ENCODE assay signal across 10 mouse cellular contexts in the genomic region with DNA sequence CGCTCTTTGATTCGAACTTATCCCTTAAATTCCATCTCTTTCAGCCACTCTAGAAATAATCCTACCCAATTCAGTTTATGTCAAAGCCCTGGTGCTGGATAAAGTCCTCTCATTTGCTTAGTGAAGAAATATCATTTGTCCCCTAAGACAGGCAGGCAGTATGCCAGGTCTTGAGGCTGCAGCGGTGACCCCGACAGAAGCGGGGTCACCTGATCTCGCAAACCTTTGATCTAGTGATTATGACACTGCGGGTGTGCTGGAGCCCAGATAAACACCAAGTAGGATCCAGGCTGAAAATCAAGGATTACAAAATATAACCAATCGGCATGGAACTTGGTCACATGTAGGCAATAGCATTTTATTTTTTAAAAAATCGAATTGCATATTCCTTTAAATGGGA. TPM values are rescaled to one million over a fixed set of nuclear protein-coding genes. Genes with fewer than 3 reads are reported as not detected.
A peak's percentile ranks its signal among the peaks of the same experiment; 100 is the strongest.
DNase-seq lines count a peak whose midpoint lies in the region; ATAC-seq and TF ChIP-seq lines count a peak whose summit lies in the region.
"Had no signal": no experiment of that assay in that cellular context is flagged by ENCODE, and none has a peak within 500 bp of the region (broad histone marks: within the 10 kb centered on the region; RNA-seq: fewer than 3 reads in every experiment).

No protein-coding gene starts in this region.

- ATAC-seq in forebrain, embryonic 15.5 days (replicated peaks): no peak
- ATAC-seq in stomach, embryonic 14.5 days (ENCODE audit: insufficient number of reproducible peaks, insufficient read depth, low FRiP score, low read depth): no peak
- ATAC-seq in stomach, postnatal 0 days (ENCODE audit: low FRiP score, low TSS enrichment): no peak
- no peak for ATAC-seq in limb, embryonic 13.5 days (ENCODE audit: low FRiP score, low read depth)
- ATAC-seq: hindbrain, embryonic 16.5 days had no signal

- peak overlapping the region; percentile 36 for H3K4me3 ChIP-seq in forebrain, embryonic 10.5 days
- H3K4me3 ChIP-seq in forebrain, embryonic 15.5 days: no peak overlapping the region
- H3K4me3 ChIP-seq in stomach, embryonic 14.5 days (ENCODE audit: low read depth, low read length): no peak overlapping the region
- H3K4me3 ChIP-seq in stomach, postnatal 0 days (ENCODE audit: low read depth, low read length): no peak overlapping the region
- H3K4me3 ChIP-seq in limb, embryonic 13.5 days: no peak overlapping the region
- no peak overlapping the region for H3K4me3 ChIP-seq in layer of hippocampus, adult 2 months

- no peak for TF ChIP-seq CTCF in stomach, postnatal 0 days (IDR thresholded peaks at IDR 0.05; ENCODE audit: low read depth)
- TF ChIP-seq CTCF in layer of hippocampus, adult 2 months (conservative IDR thresholded peaks at IDR 0.05): no peak

- H3K9ac ChIP-seq in forebrain, embryonic 15.5 days (replicated peaks): no peak overlapping the region
- H3K9ac ChIP-seq in stomach, embryonic 14.5 days (replicated peaks; ENCODE audit: low read depth, low read length): no peak overlapping the region
- H3K9ac ChIP-seq in stomach, postnatal 0 days (ENCODE audit: low read length): no peak overlapping the region
- H3K9ac ChIP-seq in limb, embryonic 13.5 days: no peak overlapping the region

- H3K4me2 ChIP-seq in forebrain, embryonic 15.5 days (replicated peaks): no peak overlapping the region
- peak overlapping the region; percentile 23; the same call in 1 of the 2 replicates for H3K4me2 ChIP-seq in stomach, embryonic 14.5 days (replicated peaks; ENCODE audit: low read depth, low read length)
- H3K4me2 ChIP-seq in stomach, postnatal 0 days (replicated peaks; ENCODE audit: low read depth): no peak overlapping the region
- H3K4me2 ChIP-seq in limb, embryonic 13.5 days (replicated peaks): peak overlapping the region; percentile 57; the same call in 1 of the 2 replicates

- peaks cover 25% of the 10 kb centered on the region for H3K4me1 ChIP-seq in forebrain, embryonic 10.5 days
- H3K4me1 ChIP-seq in forebrain, embryonic 15.5 days: peaks cover 19% of the 10 kb centered on the region
- H3K4me1 ChIP-seq in stomach, embryonic 14.5 days (ENCODE audit: control insufficient read depth, insufficient read depth, low read length): no peaks in the 10 kb centered on the region
- 0 out of 2 replicates have a peak, but pooled peaks cover 2% of the 10 kb centered on the region for H3K4me1 ChIP-seq in stomach, postnatal 0 days (replicated peaks; ENCODE audit: control insufficient read depth, insufficient read depth)
- H3K4me1 ChIP-seq in limb, embryonic 13.5 days: peaks cover 23% of the 10 kb centered on the region

- TF ChIP-seq EP300 in stomach, postnatal 0 days (optimal IDR thresholded peaks at IDR 0.05): no peak

- no peak for DNase-seq in forebrain, embryonic 10.5 days (ENCODE audit: extremely low spot score, low spot score)
- DNase-seq in stomach, postnatal 0 days (ENCODE audit: low spot score): no peak
- no peak for DNase-seq in layer of hippocampus, adult 2 months (ENCODE audit: low spot score in 2 of 2)
- no peak for DNase-seq in right cerebral cortex, adult 18-20 months
- DNase-seq in frontal cortex, postnatal 10 days (ENCODE audit: low spot score in 2 of 2): no peak
- DNase-seq: cerebellum, adult 8-10 months had no signal

- 14% methylated on average over 9 of the region's 9 CpGs for WGBS in forebrain, embryonic 10.5 days
- 12% methylated on average over 9 of the region's 9 CpGs for whole genome bisulfite sequencing in forebrain, embryonic 15.5 days
- whole genome bisulfite sequencing in stomach, embryonic 14.5 days: 14% methylated on average over 9 of the region's 9 CpGs
- 16% methylated on average over 9 of the region's 9 CpGs for WGBS in stomach, postnatal 0 days
- WGBS in limb, embryonic 13.5 days: 15% methylated on average over 9 of the region's 9 CpGs

- H3K27ac ChIP-seq in forebrain, embryonic 10.5 days: no peak overlapping the region
- H3K27ac ChIP-seq in forebrain, embryonic 15.5 days (replicated peaks): no peak overlapping the region
- no peak overlapping the region for H3K27ac ChIP-seq in stomach, embryonic 14.5 days (ENCODE audit: low read length)
- no peak overlapping the region for H3K27ac ChIP-seq in stomach, postnatal 0 days (replicated peaks)
- H3K27ac ChIP-seq in limb, embryonic 13.5 days: no peak overlapping the region
- no peak overlapping the region for H3K27ac ChIP-seq in layer of hippocampus, adult 2 months

- H3K36me3 ChIP-seq in forebrain, embryonic 10.5 days (replicated peaks): no peaks in the 10 kb centered on the region
- H3K36me3 ChIP-seq in forebrain, embryonic 15.5 days: no peaks in the 10 kb centered on the region
- H3K36me3 ChIP-seq in stomach, embryonic 14.5 days (ENCODE audit: control insufficient read depth, insufficient read depth, low read length): no peaks in the 10 kb centered on the region
- H3K36me3 ChIP-seq in stomach, postnatal 0 days (ENCODE audit: control insufficient read depth, insufficient read depth, low read length): no peaks in the 10 kb centered on the region
- no peaks in the 10 kb centered on the region for H3K36me3 ChIP-seq in limb, embryonic 13.5 days

- peaks cover 29% of the 10 kb centered on the region for H3K27me3 ChIP-seq in forebrain, embryonic 10.5 days (ENCODE audit: poor library complexity, severe bottlenecking)
- no peaks in the 10 kb centered on the region for H3K27me3 ChIP-seq in forebrain, embryonic 15.5 days
- H3K27me3 ChIP-seq in stomach, embryonic 14.5 days (ENCODE audit: control insufficient read depth, insufficient read depth, low read length): no peaks in the 10 kb centered on the region
- no peaks in the 10 kb centered on the region for H3K27me3 ChIP-seq in stomach, postnatal 0 days (ENCODE audit: control insufficient read depth, insufficient read depth, low read length)
- peaks cover 10% of the 10 kb centered on the region; the same call in 1 of the 2 replicates for H3K27me3 ChIP-seq in limb, embryonic 13.5 days

- H3K9me3 ChIP-seq in forebrain, embryonic 10.5 days: peaks cover 6% of the 10 kb centered on the region; the same call in 1 of the 2 replicates
- H3K9me3 ChIP-seq in forebrain, embryonic 15.5 days: no peaks in the 10 kb centered on the region
- no peaks in the 10 kb centered on the region for H3K9me3 ChIP-seq in stomach, embryonic 14.5 days (ENCODE audit: control insufficient read depth, low read depth, low read length)
- no peaks in the 10 kb centered on the region for H3K9me3 ChIP-seq in stomach, postnatal 0 days (ENCODE audit: control insufficient read depth, low read length)
- H3K9me3 ChIP-seq in limb, embryonic 13.5 days: no peaks in the 10 kb centered on the region

RNA-seq across cellular contexts. Expression of a gene that starts 46.6 kb away (rescaled TPM):
- 28.2 and 30.6 TPM in 2 replicates for polyA plus RNA-seq in forebrain, embryonic 10.5 days (2016; fragmentation: Nextera tagmentation; extraction: Ambion mirVana)
- 27.3 and 28.8 TPM in 2 replicates for polyA plus RNA-seq in forebrain, embryonic 15.5 days (2015; fragmentation: Nextera tagmentation; extraction: Ambion mirVana)
- 22.8 and 26.5 TPM in 2 replicates for polyA plus RNA-seq in stomach, embryonic 14.5 days (2014; fragmentation: Nextera tagmentation; extraction: Ambion mirVana)
- polyA plus RNA-seq in stomach, postnatal 0 days (2015; fragmentation: Nextera tagmentation; extraction: Ambion mirVana): 15.5 and 15.8 TPM in 2 replicates
- polyA plus RNA-seq in limb, embryonic 13.5 days (2015; fragmentation: Nextera tagmentation; extraction: Ambion mirVana): 26.1 and 28.7 TPM in 2 replicates
- 10 to 100 TPM; 51.1 to 55.6 TPM for total RNA-seq in layer of hippocampus, adult 2 months (2021)

Comparison
In these comparisons a context has a peak if more than half of its experiments do, and no peak if none do; other contexts are left out.
1. H3K4me2 ChIP-seq: peak in stomach, embryonic 14.5 days (single experiment) and limb, embryonic 13.5 days (single experiment); none in forebrain, embryonic 15.5 days (single experiment) and stomach, postnatal 0 days (single experiment).